Mouse (Mus musculus): ENCODE results near the gene Ube2v1.
A peak's percentile ranks its signal among the peaks of the same experiment; 100 is the strongest.

Ube2v1 gene

GRCm38 (mm10) chr2:167631591-167632448 lies at the start of gene Ube2v1:
TSS of gene Ube2v1 (minus strand) at chr2:167632095.
- DNase-seq (ENCODE audit: low spot score), result peak; percentile 97

GRCm38 (mm10) chr2:167680657-167681056 lies 48.8 kb upstream of the Ube2v1 start:
- peak; percentile 71 for DNase-seq (ENCODE audit: low spot score)

GRCm38 (mm10) chr2:167679902-167680430 lies 48.1 kb upstream of the Ube2v1 start:
- peak; percentile 90 for DNase-seq (ENCODE audit: low spot score)

- DNase-seq (ENCODE audit: low spot score), result no peak
These were observed 46.7 kb upstream of the Ube2v1 start for GRCm38 (mm10) chr2:167678600-167678999.

GRCm38 (mm10) chr2:167675120-167675909 lies 43.4 kb upstream of the Ube2v1 start:
- peak; percentile 67 for DNase-seq (ENCODE audit: low spot score)

- peak; percentile 52 for DNase-seq (ENCODE audit: low spot score)
These were observed 40.4 kb upstream of the Ube2v1 start for GRCm38 (mm10) chr2:167672212-167672685.

- no peak for DNase-seq (ENCODE audit: low spot score)
These were observed 39.3 kb upstream of the Ube2v1 start for GRCm38 (mm10) chr2:167671101-167671633.

GRCm38 (mm10) chr2:167669398-167669797 lies 37.5 kb upstream of the Ube2v1 start:
- DNase-seq (ENCODE audit: low spot score), result no peak

GRCm38 (mm10) chr2:167668426-167668825 lies 36.5 kb upstream of the Ube2v1 start:
- DNase-seq (ENCODE audit: low spot score), result no peak

- no peak for DNase-seq (ENCODE audit: low spot score)
These were observed 34.2 kb upstream of the Ube2v1 start for GRCm38 (mm10) chr2:167665972-167666713.

GRCm38 (mm10) chr2:167662713-167663112 lies 30.8 kb upstream of the Ube2v1 start:
- no peak for DNase-seq (ENCODE audit: low spot score)

- DNase-seq (ENCODE audit: low spot score), result peak; percentile 94
These were observed 29.6 kb upstream of the Ube2v1 start, which contains the start of gene Gm20431 for GRCm38 (mm10) chr2:167661270-167662203. TSS of gene Gm20431 (minus strand) at chr2:167661496.

GRCm38 (mm10) chr2:167660611-167660971 lies 28.7 kb upstream of the Ube2v1 start:
- DNase-seq (ENCODE audit: low spot score), result no peak

- DNase-seq (ENCODE audit: low spot score), result peak; percentile 43
These were observed 28.1 kb upstream of the Ube2v1 start for GRCm38 (mm10) chr2:167659847-167660610.

GRCm38 (mm10) chr2:167659177-167659846 lies 27.4 kb upstream of the Ube2v1 start:
- DNase-seq (ENCODE audit: low spot score), result no peak

- DNase-seq (ENCODE audit: low spot score), result no peak
These were observed 26.8 kb upstream of the Ube2v1 start for GRCm38 (mm10) chr2:167658712-167659111.

- no peak for DNase-seq (ENCODE audit: low spot score)
These were observed 26.1 kb upstream of the Ube2v1 start for GRCm38 (mm10) chr2:167657973-167658372.

GRCm38 (mm10) chr2:167656629-167657478 lies 25.0 kb upstream of the Ube2v1 start:
- DNase-seq (ENCODE audit: low spot score), result no peak
